Mouse (Mus musculus) testis, adult 2 months (tissue): ENCODE measurements at regions not wholly inside any gene's neighbourhood (a gene's known extent, or its start where the extent isn't known, plus 50 kb on each side); places are given as distances from the start of the nearest gene placed in this dataset.

Source experiments
- H3K27ac ChIP-seq: fragments of 200-500 bp; 2 replicates; pipeline ENCODE4 v1.5.1; 2012; ENCODE audit warnings: low read depth, low read length; ENCODE audit not compliant: control insufficient read depth, insufficient read depth
- H3K27me3 ChIP-seq: fragments of 200-500 bp; 2 replicates; pipeline ENCODE4 v1.6.1; 2012; ENCODE audit warnings: mild to moderate bottlenecking, low read length, moderate library complexity; ENCODE audit not compliant: control insufficient read depth, insufficient read depth
- H3K36me3 ChIP-seq: fragments of 200-500 bp; 2 replicates; pipeline ENCODE4 v1.6.1; 2012; ENCODE audit warnings: mild to moderate bottlenecking, low read length; ENCODE audit not compliant: control insufficient read depth, insufficient read depth
- H3K4me1 ChIP-seq: fragments of 200-500 bp; 2 replicates; pipeline ENCODE4 v1.6.1; 2012; ENCODE audit warnings: low read length; ENCODE audit not compliant: control insufficient read depth, insufficient read depth
- H3K4me3 ChIP-seq: fragments of 200-500 bp; 2 replicates; pipeline ENCODE4 v1.5.1; 2012; ENCODE audit warnings: low read depth, mild to moderate bottlenecking, low read length, moderate library complexity, mixed read lengths; ENCODE audit not compliant: control insufficient read depth
- CTCF ChIP-seq: fragments of 200-500 bp; IDR thresholded peaks from 2 replicates; pipeline ENCODE4 v1.5.1; 2012; ENCODE audit warnings: low read depth, mild to moderate bottlenecking, inconsistent platforms, low read length, moderate library complexity; ENCODE audit not compliant: control insufficient read depth, insufficient read depth, insufficient replicate concordance
- POLR2A ChIP-seq: fragments of 200-500 bp; IDR thresholded peaks from 2 replicates; pipeline ENCODE4 v1.6.1; 2012; ENCODE audit warnings: low read depth, mild to moderate bottlenecking, inconsistent platforms, low read length, moderate library complexity; ENCODE audit not compliant: control insufficient read depth

DNA sequence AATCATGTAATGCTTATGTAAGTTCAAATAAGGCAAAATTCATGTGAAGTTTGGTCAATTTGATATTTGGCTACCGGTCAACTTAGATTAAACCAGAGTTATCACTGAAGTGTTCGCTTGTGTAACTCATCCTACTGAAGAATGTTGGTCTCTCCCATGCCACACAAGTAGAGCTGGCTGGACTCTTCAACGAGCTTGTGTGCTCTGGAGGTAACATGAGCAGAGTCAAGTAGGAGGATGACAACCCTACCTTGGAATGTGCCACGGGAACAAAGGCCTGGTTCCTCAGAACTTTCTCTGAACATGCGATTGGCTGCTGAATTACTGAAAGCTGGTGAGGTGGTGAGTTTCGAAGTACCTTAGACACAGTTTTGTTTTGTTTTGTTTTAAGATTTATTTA lies 190.5 kb upstream of the Lyplal1 start:
- no peaks in the 10 kb centered on the region for H3K4me1 ChIP-seq
- H3K36me3 ChIP-seq = no peaks in the 10 kb centered on the region
- H3K27me3 ChIP-seq = no peaks in the 10 kb centered on the region
- TF ChIP-seq CTCF = no peak
- TF ChIP-seq POLR2A = no peak
- no peak overlapping the region for H3K4me3 ChIP-seq
- no peak overlapping the region for H3K27ac ChIP-seq

DNA sequence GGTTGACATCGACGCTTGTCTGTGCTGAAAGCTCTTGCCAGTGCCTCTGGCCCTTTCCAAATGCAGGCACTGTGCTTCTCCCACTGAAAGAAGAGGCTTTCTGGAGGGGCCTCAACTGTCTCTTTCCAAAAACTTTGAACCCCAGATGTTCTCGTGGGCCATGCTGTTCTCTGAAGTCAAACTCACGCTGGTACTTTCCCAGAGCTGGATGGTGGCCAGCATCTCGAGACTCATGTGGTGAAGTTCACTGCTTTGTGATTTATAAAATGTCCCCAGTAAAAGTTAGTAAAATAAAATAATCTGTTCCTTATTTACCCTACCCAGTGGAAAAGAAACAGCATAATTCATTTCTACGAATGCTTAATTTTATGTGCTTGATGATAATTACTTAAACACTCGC lies 180.4 kb upstream of the Lyplal1 start:
- TF ChIP-seq CTCF (no peak), POLR2A (no peak)
- no peaks in the 10 kb centered on the region for H3K27me3 ChIP-seq
- H3K36me3 ChIP-seq = no peaks in the 10 kb centered on the region
- H3K4me3 ChIP-seq = no peak overlapping the region
- H3K4me1 ChIP-seq = no peaks in the 10 kb centered on the region
- H3K27ac ChIP-seq = no peak overlapping the region

DNA sequence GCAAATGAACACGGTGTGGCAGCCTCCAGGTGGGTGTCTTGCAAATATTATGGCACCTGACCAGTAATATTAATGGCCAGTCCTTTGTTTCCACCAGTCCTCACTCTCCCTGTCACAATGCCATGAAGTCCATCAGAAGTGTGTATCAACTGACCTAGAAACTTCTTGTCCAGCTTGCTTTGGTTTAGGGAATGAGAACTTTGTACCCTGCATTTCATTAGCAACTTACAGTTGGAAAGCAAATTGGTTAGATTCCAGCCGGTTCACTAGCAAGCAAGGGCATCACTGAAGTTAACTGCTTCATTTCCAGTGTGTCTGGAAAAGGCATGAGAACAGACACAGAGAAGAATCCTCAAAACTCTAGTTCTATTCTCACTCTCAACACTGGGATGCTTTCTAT lies 178.1 kb upstream of the Lyplal1 start:
- TF ChIP-seq POLR2A (no peak), CTCF (no peak)

DNA sequence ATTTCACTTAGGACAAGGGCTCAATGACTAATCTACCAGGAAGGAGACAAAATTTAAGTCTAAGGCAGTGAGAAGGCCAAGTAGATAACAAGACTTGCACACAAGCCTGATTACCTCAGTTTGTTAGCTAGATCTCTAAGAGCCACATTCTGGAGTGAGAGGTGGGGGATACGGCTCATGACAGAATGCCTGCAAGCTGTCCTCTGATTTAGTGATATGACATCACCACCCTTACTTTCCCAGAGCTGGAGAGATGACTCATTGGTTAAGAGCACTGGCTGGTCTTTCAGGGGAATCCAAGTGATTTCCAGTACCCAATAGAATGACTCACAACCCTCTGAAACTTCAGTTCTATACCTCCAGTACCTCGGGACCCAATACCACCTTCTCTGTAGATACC lies 177.5 kb upstream of the Lyplal1 start:
- Histone ChIP-seq H3K4me1 (no peaks in the 10 kb centered on the region), H3K27me3 (no peaks in the 10 kb centered on the region), H3K27ac (no peak overlapping the region), H3K36me3 (no peaks in the 10 kb centered on the region), H3K4me3 (no peak overlapping the region)
- TF ChIP-seq CTCF (no peak), POLR2A (no peak)

More for the DNA sequence above, 178.1 kb upstream of the Lyplal1 start:
- no peak overlapping the region for H3K27ac ChIP-seq
- no peaks in the 10 kb centered on the region for H3K36me3 ChIP-seq
- no peak overlapping the region for H3K4me3 ChIP-seq
- H3K27me3 ChIP-seq = no peaks in the 10 kb centered on the region
- no peaks in the 10 kb centered on the region for H3K4me1 ChIP-seq

DNA sequence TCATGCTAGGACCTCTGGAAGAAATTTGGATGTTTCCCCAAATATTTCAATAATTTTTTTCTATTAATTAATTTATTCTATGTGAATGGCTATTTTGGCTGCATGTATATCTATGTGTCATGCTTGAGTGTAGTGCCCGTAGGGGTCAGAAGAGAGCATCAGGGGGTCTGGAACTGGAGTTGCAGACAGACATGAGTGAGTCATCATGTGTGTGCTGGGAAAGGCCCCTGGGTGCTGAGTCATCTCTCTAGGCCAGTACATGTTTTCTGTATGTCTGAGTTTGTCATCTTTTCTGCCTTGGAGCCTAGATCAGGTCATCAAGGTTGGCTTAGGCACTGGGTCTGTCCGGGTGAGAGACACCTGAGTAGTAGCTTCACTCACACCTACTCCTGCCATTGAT lies 172.0 kb upstream of the Lyplal1 start:
- no peaks in the 10 kb centered on the region for H3K36me3 ChIP-seq
- H3K27me3 ChIP-seq = no peaks in the 10 kb centered on the region
- no peak overlapping the region for H3K4me3 ChIP-seq
- TF ChIP-seq POLR2A = no peak
- no peak for TF ChIP-seq CTCF
- H3K4me1 ChIP-seq = no peaks in the 10 kb centered on the region
- H3K27ac ChIP-seq = no peak overlapping the region

DNA sequence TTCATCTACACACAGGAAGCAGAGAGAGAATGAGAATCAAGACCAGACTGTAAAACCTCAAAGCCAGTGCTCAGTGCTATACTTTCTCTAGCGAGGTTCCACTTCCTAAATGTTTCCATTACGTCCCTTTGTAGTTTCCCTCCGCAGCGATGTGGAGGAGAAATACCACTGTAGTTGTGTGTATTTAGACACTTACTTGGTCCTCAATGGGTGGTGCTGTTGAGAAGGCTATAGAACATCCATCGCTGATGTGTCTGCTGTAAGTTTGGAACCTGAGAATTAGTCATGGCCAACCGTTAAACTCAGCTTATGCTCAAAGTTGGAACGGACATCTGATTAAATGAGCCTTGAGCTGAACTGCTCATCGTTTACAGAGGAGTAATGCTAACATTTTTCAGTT lies 170.7 kb upstream of the Lyplal1 start:
- Histone ChIP-seq H3K27me3 (no peaks in the 10 kb centered on the region), H3K27ac (no peak overlapping the region), H3K4me3 (no peak overlapping the region), H3K4me1 (no peaks in the 10 kb centered on the region), H3K36me3 (no peaks in the 10 kb centered on the region)
- TF ChIP-seq CTCF (no peak), POLR2A (no peak)

DNA sequence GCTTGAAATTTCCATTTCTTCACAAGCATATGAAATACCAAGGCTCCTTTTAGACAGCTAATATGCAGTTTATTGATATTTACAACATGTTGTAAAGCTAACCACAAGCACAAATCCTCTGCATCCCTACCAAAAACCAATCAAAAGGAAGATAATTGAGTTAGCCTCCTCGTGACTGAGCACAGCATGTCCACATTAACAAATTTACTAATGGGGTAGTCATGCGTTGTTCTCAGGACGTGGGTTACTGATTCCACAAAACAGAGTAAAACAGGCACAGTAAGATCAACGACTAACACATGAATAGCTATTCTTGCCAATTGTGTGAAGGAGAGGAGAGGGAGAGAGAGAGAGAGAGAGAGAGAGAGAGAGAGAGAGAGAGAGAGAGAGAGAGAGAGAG lies 169.3 kb upstream of the Lyplal1 start:
- Histone ChIP-seq H3K4me1 (no peaks in the 10 kb centered on the region), H3K27ac (no peak overlapping the region), H3K4me3 (no peak overlapping the region), H3K27me3 (no peaks in the 10 kb centered on the region), H3K36me3 (no peaks in the 10 kb centered on the region)
- TF ChIP-seq CTCF = no peak
- no peak for TF ChIP-seq POLR2A
